Mouse (Mus musculus) neural tube, embryonic 15.5 days (tissue): ENCODE results near the gene Gngt2. TPM values are rescaled to one million over a fixed set of nuclear protein-coding genes. Genes with fewer than 3 reads are reported as not detected.
A peak's percentile ranks its signal among the peaks of the same experiment; 100 is the strongest.

Source experiments
- ATAC-seq: fragments of 200-750 bp; cut with Nextera tagmentation; 2 replicates; pipeline ENCODE4 v1.8.0; 2017; ENCODE audit warnings: mild to moderate bottlenecking, moderate TSS enrichment, moderate library complexity; ENCODE audit not compliant: low FRiP score
- H3K27ac ChIP-seq: fragments of 300-500 bp; sonication (generic); replicated peaks from 2 replicates; pipeline ENCODE4 v1.5.1; 2015; ENCODE audit warnings: mild to moderate bottlenecking, inconsistent platforms
- H3K27me3 ChIP-seq: fragments of 300-500 bp; sonication (generic); replicated peaks from 2 replicates; pipeline ENCODE4 v1.6.1; 2015; ENCODE audit warnings: inconsistent platforms
- H3K36me3 ChIP-seq: fragments of 300-500 bp; sonication (generic); 2 replicates; pipeline ENCODE4 v1.6.1; 2015; ENCODE audit warnings: inconsistent platforms
- H3K4me1 ChIP-seq: fragments of 300-500 bp; sonication (generic); 2 replicates; pipeline ENCODE4 v1.6.1; 2015; ENCODE audit warnings: inconsistent platforms
- H3K4me2 ChIP-seq: fragments of 300-500 bp; sonication (generic); 2 replicates; pipeline ENCODE4 v1.6.1; 2015; ENCODE audit warnings: inconsistent platforms, mild to moderate bottlenecking, moderate library complexity
- H3K4me3 ChIP-seq: fragments of 300-500 bp; sonication (generic); replicated peaks from 2 replicates; pipeline ENCODE4 v1.5.1; 2015; ENCODE audit warnings: mild to moderate bottlenecking, inconsistent platforms
- H3K9ac ChIP-seq: fragments of 300-500 bp; sonication (generic); replicated peaks from 2 replicates; pipeline ENCODE4 v1.6.1; 2015; ENCODE audit warnings: mild to moderate bottlenecking, inconsistent platforms
- H3K9me3 ChIP-seq: fragments of 300-500 bp; sonication (generic); replicated peaks from 2 replicates; pipeline ENCODE4 v1.6.1; 2016; ENCODE audit warnings: inconsistent platforms
- WGBS: fragments of 180-500 bp; shearing (Covaris S2); methylation state at CpG from one replicate; pipeline ENCODE4 v1.1.7; 2015; ENCODE audit warnings: mixed read lengths; 5-methylcytosine and 5-hydroxymethylcytosine counted together
- polyA plus RNA-seq: library from polyadenylated mRNA; unstranded; fragments of >200 nt; fragmentation: Nextera tagmentation; extraction: Ambion mirVana; gene quantifications from 2 replicates; pipeline ENCODE4 v1.2.1, GENCODE M21; 2015

Gene Gngt2
- polyA plus RNA-seq, 1 experiment from 2014 or later = 3.5 TPM

- 8% methylated on average over 18 of the region's 18 CpGs for WGBS
- Histone ChIP-seq H3K4me2 (no peak overlapping the region), H3K9me3 (no peaks in the 10 kb centered on the region), H3K27me3 (peaks cover 89% of the 10 kb centered on the region), H3K9ac (no peak overlapping the region), H3K27ac (no peak overlapping the region), H3K36me3 (no peaks in the 10 kb centered on the region), H3K4me1 (peaks cover 45% of the 10 kb centered on the region), H3K4me3 (no peak overlapping the region)
- ATAC-seq = no peak
These were observed 3.3 kb upstream of the Gngt2 start for GRCm38 (mm10) chr11:95833631-95834142.

- Histone ChIP-seq H3K36me3 (no peaks in the 10 kb centered on the region), H3K9ac (no peak overlapping the region)
- no peak for ATAC-seq
These were observed 2.8 kb upstream of the Gngt2 start for GRCm38 (mm10) chr11:95834143-95834667.

GRCm38 (mm10) chr11:95834742-95835710 is 2.0 kb upstream of the Gngt2 start:
- no peak overlapping the region for H3K9ac ChIP-seq
- WGBS = 25% methylated on average over 15 of the region's 15 CpGs
- H3K36me3 ChIP-seq = no peaks in the 10 kb centered on the region
- H3K4me2 ChIP-seq = no peak overlapping the region
- no peak overlapping the region for H3K27ac ChIP-seq
- H3K27me3 ChIP-seq = peaks cover 80% of the 10 kb centered on the region
- ATAC-seq = no peak
- H3K4me3 ChIP-seq = no peak overlapping the region
- peaks cover 43% of the 10 kb centered on the region for H3K4me1 ChIP-seq
- no peaks in the 10 kb centered on the region for H3K9me3 ChIP-seq

More at GRCm38 (mm10) chr11:95834143-95834667, 2.8 kb upstream of the Gngt2 start:
- H3K27me3 ChIP-seq = peaks cover 84% of the 10 kb centered on the region
- no peak overlapping the region for H3K4me2 ChIP-seq
- no peak overlapping the region for H3K27ac ChIP-seq
- no peak overlapping the region for H3K4me3 ChIP-seq
- 4% methylated on average over 21 of the region's 22 CpGs for WGBS
- H3K9me3 ChIP-seq = no peaks in the 10 kb centered on the region
- peaks cover 45% of the 10 kb centered on the region for H3K4me1 ChIP-seq

GRCm38 (mm10) chr11:95835832-95836231 is 1.2 kb upstream of the Gngt2 start:
- no peak overlapping the region for H3K9ac ChIP-seq
- H3K27ac ChIP-seq = no peak overlapping the region
- WGBS = 40% methylated on average over 6 of the region's 6 CpGs
- peaks cover 35% of the 10 kb centered on the region for H3K4me1 ChIP-seq
- H3K9me3 ChIP-seq = no peaks in the 10 kb centered on the region
- no peaks in the 10 kb centered on the region for H3K36me3 ChIP-seq
- no peak for ATAC-seq
- H3K4me2 ChIP-seq = no peak overlapping the region
- peaks cover 72% of the 10 kb centered on the region for H3K27me3 ChIP-seq
- no peak overlapping the region for H3K4me3 ChIP-seq

GRCm38 (mm10) chr11:95836433-95836832 is 583 bp upstream of the Gngt2 start:
- no peak overlapping the region for H3K4me2 ChIP-seq
- H3K4me1 ChIP-seq = peaks cover 29% of the 10 kb centered on the region
- H3K9ac ChIP-seq = no peak overlapping the region
- H3K4me3 ChIP-seq = no peak overlapping the region
- no peak overlapping the region for H3K27ac ChIP-seq
- no peak for ATAC-seq
- H3K9me3 ChIP-seq = no peaks in the 10 kb centered on the region
- 45% methylated on average over 6 of the region's 6 CpGs for WGBS
- H3K27me3 ChIP-seq = peaks cover 70% of the 10 kb centered on the region
- no peaks in the 10 kb centered on the region for H3K36me3 ChIP-seq

GRCm38 (mm10) chr11:95838598-95838997 is 1.6 kb downstream of the Gngt2 start:
- WGBS = 82% methylated on average over 4 of the region's 4 CpGs

GRCm38 (mm10) chr11:95838999-95839868 is 2.2 kb downstream of the Gngt2 start:
- no peak for ATAC-seq
- Histone ChIP-seq H3K4me2 (no peak overlapping the region), H3K9me3 (no peaks in the 10 kb centered on the region), H3K27me3 (peaks cover 50% of the 10 kb centered on the region), H3K4me1 (peaks cover 12% of the 10 kb centered on the region), H3K9ac (no peak overlapping the region), H3K27ac (no peak overlapping the region), H3K4me3 (no peak overlapping the region), H3K36me3 (no peaks in the 10 kb centered on the region)
- WGBS = 68% methylated on average over 8 of the region's 8 CpGs

More at GRCm38 (mm10) chr11:95838598-95838997, 1.6 kb downstream of the Gngt2 start:
- Histone ChIP-seq H3K9ac (no peak overlapping the region), H3K27ac (no peak overlapping the region), H3K9me3 (no peaks in the 10 kb centered on the region), H3K4me1 (peaks cover 19% of the 10 kb centered on the region), H3K36me3 (no peaks in the 10 kb centered on the region), H3K4me3 (no peak overlapping the region), H3K4me2 (no peak overlapping the region), H3K27me3 (peaks cover 55% of the 10 kb centered on the region)
- no peak for ATAC-seq

- H3K9ac ChIP-seq = no peak overlapping the region
- peaks cover 36% of the 10 kb centered on the region for H3K27me3 ChIP-seq
- no peaks in the 10 kb centered on the region for H3K36me3 ChIP-seq
- H3K4me2 ChIP-seq = no peak overlapping the region
- H3K4me1 ChIP-seq = peaks cover 10% of the 10 kb centered on the region
- WGBS = 80% methylated on average over 5 of the region's 5 CpGs
- no peaks in the 10 kb centered on the region for H3K9me3 ChIP-seq
- H3K4me3 ChIP-seq = 0 out of 2 replicates have a peak overlapping the region, but pooled peaks have one; percentile 10
- ATAC-seq = no peak
- no peak overlapping the region for H3K27ac ChIP-seq
These were observed 3.9 kb downstream of the Gngt2 start for GRCm38 (mm10) chr11:95840694-95841497.

- Histone ChIP-seq H3K9me3 (no peaks in the 10 kb centered on the region), H3K9ac (no peak overlapping the region), H3K36me3 (no peaks in the 10 kb centered on the region), H3K27ac (no peak overlapping the region), H3K27me3 (peaks cover 30% of the 10 kb centered on the region), H3K4me1 (peaks cover 5% of the 10 kb centered on the region), H3K4me3 (peak overlapping the region; percentile 10; the same call in 1 of the 2 replicates), H3K4me2 (no peak overlapping the region)
- ATAC-seq = no peak
- 59% methylated on average over 10 of the region's 10 CpGs for WGBS
These were observed 4.4 kb downstream of the Gngt2 start for GRCm38 (mm10) chr11:95841498-95841830.

- H3K9ac ChIP-seq = no peak within 1 kb of the TSS
- H3K9me3 ChIP-seq = no peaks in the 10 kb centered on the region
- WGBS = 15% methylated on average over 11 of the region's 11 CpGs
- H3K27me3 ChIP-seq = peaks cover 24% of the 10 kb centered on the region
- no peak within 1 kb of the TSS for H3K27ac ChIP-seq
- ATAC-seq = no peak
- peak within 1 kb of the TSS; percentile 23 for H3K4me2 ChIP-seq
- H3K4me1 ChIP-seq = no peaks in the 10 kb centered on the region; the same call in none of the 2 replicates
- H3K4me3 ChIP-seq = peak within 1 kb of the TSS; percentile 10; the same call in 1 of the 2 replicates
- H3K36me3 ChIP-seq = no peaks in the 10 kb centered on the region
These were observed 5.2 kb downstream of the Gngt2 start, which contains the start of gene Abi3 for GRCm38 (mm10) chr11:95842074-95842681. Gene Abi3 (minus strand): TSS chr11:95842476.
